Mouse (Mus musculus): Measurements from ENCODE around the gene AU040320.

The AU040320 gene

GRCm38 (mm10) chr4:126753268-126754230, at the start of gene AU040320, which contains the start of gene Ncdn:
AU040320 (plus strand) TSS chr4:126753544.
Ncdn (minus strand) TSS chr4:126753438.
- peak; percentile 86 for DNase-seq (ENCODE audit: extremely low read depth, low read depth)

GRCm38 (mm10) chr4:126706630-126707438, 46.5 kb upstream of the AU040320 start:
- DNase-seq (ENCODE audit: extremely low read depth, low read depth) = no peak

DNA sequence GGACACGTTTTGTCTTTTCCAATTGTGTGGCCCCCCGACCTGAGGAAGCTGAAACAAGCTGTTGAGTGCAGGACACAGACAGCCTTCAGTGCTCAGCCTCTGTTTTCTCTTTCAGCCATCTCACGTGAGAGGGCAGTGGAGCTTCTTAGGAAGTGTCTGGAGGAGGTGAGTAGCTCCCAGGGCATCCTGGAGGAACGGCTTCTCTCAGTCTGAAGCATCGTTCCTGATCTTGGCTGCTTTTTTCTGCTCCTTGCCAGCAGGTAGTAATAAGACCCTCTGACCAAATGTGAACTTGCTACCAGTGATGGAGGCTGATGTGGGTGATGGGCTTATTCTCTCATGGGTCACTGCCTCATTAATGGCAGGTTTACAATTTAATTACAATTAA, 45.9 kb upstream of the AU040320 start:
- DNase-seq (ENCODE audit: extremely low read depth, low read depth) = no peak

DNA sequence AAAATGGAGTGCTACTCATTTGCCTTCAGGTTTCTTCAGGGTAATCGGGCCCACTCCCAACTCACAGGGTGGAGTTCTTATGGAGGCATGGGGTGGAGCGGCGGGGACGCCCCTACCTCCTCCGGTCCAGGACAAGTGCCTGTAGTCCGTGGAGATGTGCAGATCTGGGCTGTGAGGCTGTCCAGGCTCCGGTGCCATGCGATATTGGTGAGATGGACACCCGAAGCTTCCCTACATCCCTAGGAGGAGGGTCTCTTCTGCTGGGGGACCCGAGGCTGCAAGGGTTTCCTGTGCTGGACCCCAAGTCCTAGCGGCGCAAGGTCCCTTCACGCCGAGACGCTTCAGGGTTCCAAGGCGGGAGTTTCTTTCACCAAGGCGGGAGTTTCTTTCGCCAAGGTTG, 21.2 kb upstream of the AU040320 start:
- DNase-seq (ENCODE audit: extremely low read depth, low read depth) = no peak

DNA sequence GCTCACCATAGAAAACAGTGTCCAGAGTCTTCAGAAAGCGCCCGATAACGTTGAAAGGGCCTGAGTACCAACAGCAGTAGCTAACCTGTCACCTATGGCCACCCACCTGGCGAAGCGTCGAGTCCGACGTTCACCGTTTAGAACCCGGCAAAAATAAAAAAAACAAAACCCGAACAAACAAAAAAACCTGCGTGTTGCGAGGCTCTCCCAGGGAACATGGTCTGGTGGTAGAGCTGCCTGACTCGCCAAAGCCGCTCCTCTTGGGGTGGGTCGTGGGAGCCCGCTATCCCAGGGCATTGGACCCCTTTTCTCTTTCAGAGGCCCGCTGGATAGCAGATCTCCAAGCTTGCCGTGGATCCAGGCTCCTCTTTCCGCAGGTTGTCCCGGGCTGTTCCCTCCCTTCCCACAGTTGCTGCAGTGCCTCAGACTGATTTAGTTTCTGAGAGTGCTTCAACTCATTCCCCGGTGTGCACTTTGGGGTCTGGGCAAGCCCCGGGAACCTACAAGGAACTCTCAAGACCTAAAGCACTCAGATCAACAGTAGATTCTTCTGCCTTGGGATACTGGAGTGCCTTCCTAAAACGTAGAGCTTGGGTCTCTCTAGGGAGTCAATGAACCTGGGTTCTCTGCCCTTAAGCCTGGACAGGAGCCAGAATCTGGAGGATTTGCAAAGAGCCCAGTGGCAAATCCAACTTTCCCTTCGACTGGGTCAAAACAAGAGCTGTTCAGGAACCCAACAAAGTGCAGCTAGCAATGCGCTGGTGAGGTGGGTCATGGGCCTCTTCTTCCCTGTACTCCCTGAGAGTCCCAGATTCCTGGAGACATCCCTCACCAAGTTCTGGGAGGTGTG, 20.6 kb upstream of the AU040320 start:
- no peak for DNase-seq (ENCODE audit: extremely low read depth, low read depth)

GRCm38 (mm10) chr4:126734001-126734603, 19.2 kb upstream of the AU040320 start:
- no peak for DNase-seq (ENCODE audit: extremely low read depth, low read depth)

DNA sequence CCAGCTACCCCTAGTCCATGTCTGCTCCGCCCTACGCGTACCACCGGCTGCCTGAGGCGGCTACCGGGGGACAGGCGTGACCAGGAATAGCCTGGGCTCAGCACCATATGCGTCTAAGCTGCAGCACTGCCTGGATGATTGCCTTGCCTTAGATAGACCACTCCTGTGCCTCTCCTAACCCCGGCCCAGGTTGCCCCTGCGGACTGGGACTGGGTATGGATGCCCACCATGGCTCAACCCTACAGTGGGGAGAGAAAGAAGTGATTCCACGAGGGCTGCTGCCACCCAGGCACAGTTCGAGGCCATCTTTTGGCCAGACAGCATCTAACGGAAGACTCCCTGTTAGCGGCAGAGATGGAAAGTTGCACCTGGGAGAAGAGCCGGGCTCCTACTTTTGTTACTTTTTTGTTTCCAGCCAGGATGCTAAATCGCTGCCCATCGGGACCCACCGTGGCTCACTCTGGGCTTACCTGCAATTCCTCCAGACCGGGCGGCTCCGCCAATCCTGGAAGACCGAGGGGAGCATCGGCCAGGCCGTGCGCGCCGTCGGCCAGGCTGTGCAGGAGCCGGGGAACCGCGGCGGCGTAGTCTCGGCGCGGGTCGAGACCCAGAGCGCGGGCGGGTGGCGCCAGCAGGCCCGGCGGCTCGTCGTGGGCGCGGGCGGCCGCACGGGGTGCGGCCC, 18.5 kb upstream of the AU040320 start:
- DNase-seq (ENCODE audit: extremely low read depth, low read depth) = no peak

DNA sequence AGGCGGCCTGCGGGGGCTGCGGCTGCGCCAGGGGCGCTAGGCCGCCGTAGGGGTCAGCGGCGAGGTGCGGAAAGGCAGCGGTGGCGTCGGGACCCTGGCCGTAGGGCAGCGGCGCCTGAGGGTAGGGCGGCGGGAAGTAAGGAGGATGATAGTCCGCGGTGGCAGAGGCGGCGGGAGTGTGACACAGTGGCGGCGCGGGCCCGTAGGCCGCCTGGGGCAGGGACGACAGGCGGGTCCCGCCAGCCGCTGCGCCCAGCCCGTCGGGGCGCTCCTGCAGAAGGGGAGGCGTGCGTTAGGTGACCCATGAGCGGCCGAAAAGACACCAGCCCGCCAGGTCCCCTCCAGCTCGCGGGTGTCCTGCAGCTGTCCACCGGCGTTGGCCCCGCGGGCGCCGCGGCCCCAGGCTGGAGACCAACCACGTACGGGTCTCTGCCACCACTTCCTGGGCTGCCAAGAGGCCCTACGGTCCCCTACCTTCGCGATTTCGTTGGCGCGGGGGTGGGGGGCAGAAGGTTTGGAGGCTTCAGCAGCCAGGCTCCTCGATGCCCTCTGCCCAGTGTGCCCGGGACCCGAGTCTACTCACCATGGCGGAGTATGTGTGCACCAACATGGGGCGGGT, 17.9 kb upstream of the AU040320 start:
- no peak for DNase-seq (ENCODE audit: extremely low read depth, low read depth)

- no peak for DNase-seq (ENCODE audit: extremely low read depth, low read depth)
These were observed 17.3 kb upstream of the AU040320 start, which contains the start of gene Tfap2e for GRCm38 (mm10) chr4:126736001-126736414. Tfap2e (minus strand) TSS chr4:126736240.

DNA sequence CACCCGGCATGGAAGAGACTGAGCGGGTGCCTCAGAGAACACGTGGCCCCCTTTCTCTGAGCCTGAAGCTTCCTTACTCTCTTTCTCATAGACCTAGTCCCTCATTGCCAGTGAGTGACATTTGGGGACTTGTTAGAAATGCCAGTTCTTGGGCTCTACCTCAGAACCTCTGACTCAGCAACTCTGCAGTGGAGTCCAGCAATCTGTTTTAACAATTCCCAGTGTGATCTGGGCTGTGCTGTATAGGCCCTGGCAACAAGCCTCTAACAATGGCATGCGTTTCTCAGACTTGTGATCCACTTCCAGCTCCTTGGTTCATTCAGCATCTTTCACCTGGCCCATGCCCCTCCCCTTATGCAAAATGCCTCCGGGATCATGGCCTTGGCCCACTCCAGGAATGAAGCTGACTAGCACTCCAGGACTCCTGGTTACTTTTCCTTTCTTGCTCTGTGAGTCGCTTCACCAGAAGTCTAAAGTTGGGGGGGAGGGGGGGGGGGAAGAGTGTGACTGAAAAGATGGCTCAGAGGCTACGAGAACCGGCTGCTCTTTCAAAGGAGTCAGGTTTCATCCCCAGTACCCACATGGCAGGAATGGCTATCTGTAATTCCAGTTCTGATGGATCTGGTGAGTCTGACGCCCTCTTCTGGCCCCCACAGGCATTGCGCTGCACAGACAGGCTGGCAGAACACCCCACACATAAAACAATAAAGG, 13.2 kb upstream of the AU040320 start:
- DNase-seq (ENCODE audit: extremely low read depth, low read depth) = peak; percentile 6

GRCm38 (mm10) chr4:126741448-126741847, 11.9 kb upstream of the AU040320 start:
- DNase-seq (ENCODE audit: extremely low read depth, low read depth) = peak; percentile 71

DNA sequence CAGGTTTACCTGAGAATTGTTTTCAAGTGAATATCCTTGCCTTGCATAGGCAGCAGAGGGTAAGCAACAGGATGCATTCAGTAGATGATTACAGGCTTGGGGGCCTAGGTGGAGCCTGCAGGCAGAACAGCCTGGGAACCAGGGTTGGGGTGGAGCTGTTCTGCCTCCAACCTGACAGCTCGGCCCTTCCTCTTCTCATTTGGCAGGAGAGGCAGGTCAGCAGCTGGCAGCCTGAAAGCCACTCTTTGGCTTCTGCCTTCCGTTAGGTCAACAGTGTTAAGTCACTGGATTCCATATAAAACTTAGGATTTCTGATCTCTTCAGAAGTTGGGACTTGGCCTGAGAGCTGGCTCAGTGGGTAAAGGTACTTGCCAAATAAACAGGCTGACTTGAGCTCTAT, 10.4 kb upstream of the AU040320 start:
- DNase-seq (ENCODE audit: extremely low read depth, low read depth) = no peak

DNA sequence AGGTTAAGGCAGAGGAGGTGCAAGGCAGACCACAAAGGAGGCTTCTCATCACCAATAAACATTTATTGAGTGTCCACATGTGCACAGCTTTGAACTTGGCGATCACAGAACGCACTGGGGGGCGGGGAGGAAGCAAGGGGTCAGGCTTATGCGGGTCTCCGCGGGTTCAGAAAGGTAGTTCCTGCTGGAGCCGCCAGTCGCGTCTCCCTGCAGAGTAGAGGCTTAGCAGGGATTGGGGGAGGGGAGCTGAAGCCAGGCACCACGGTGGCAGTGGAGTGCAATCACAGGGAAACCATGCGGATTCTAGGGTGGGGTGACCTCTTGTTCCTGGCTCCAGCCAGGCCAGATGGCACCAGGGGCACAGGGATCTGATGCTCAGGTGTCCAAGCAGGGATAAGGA, 9.6 kb upstream of the AU040320 start:
- no peak for DNase-seq (ENCODE audit: extremely low read depth, low read depth)

DNA sequence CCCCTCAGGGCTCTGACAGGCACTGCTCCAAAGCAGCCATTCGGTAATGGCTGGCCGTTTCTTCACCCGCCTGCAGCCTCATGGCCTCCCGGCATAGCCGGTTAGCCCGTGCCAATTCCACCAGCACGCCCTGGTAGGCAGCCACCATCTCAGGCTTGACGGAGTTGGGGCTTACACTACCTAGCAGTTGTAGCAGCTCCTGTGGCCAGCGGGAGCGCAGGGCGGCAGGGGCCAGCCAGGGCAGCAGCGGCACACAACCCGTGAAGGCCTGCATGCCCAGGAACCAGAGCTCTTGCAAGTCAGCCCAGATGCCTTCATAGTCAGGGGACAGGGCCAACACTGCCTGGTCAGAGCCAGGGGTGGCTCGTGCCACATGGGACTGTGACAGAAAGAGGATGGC, 8.5 kb upstream of the AU040320 start:
- no peak for DNase-seq (ENCODE audit: extremely low read depth, low read depth)

GRCm38 (mm10) chr4:126745506-126746193, 7.7 kb upstream of the AU040320 start:
- DNase-seq (ENCODE audit: extremely low read depth, low read depth) = no peak

GRCm38 (mm10) chr4:126746194-126746840, 7.0 kb upstream of the AU040320 start:
- DNase-seq (ENCODE audit: extremely low read depth, low read depth) = no peak

DNA sequence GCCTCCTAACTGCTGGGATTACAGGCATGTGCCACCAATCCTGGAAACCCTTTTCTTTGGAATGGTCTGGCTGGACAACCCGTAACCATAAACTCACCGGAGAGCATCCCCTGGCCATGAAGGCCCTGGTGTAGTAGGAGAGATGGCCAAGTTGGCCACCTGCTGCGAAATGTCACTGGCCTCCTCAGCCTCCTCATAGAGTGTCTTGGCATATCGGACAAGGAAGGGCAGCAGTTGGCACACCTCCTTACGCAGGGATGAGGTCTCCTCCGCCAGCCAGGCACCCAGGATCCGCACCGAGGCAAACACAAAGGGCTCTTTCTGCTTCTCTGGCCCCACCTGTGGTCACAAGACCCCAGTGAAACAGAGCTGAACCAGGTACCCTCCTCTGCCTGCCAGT, 5.0 kb upstream of the AU040320 start:
- no peak for DNase-seq (ENCODE audit: extremely low read depth, low read depth)

DNA sequence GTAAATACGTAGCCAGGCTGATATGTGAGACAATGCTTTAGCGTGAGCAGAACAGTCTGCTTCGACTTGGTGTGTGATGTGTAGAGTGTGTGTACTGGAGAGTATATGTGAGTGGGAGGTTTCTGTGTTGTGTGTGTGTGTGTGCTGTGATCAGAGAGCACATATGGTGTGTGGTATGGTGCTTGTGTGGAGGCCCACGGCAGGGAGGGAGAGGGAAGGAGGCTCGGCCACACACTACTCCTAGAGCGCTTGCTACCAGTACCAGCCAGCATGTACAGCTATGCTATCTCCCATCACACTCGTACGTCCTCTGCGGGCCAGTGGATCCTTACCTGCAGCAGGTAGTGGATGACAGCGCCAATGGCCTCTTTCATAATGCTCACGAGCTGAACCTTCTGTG, 3.8 kb upstream of the AU040320 start:
- no peak for DNase-seq (ENCODE audit: extremely low read depth, low read depth)

Data from MEL-GATA-1-ER (cell line).